Mouse (Mus musculus): ENCODE data around the gene Erp29.

GRCm38 (mm10) chr5:121423297-121423696, 29.0 kb downstream of the Erp29 start:
- no peak for TF ChIP-seq CTCF (conservative IDR thresholded peaks at IDR 0.05; ENCODE audit: insufficient read depth, insufficient read length, low read depth, low read length)
- no peak for TF ChIP-seq POLR2A (IDR thresholded peaks at IDR 0.05; ENCODE audit: low read depth, low read length)

Measured in kidney, adult 2 months (tissue).